Mouse (Mus musculus): Measurements from ENCODE around the gene Zc3h12c. TPM values are rescaled to one million over a fixed set of nuclear protein-coding genes. Genes with fewer than 3 reads are reported as not detected.

Zc3h12c gene
- polyA plus RNA-seq, 1 experiment from 2014 or later, result 5.5 TPM

Small RNAs within 50 kb of the gene (microRNA-seq; reads per million reads assigned to microRNA genes)
- gene Gm27686, result not detected
- not detected for gene Mir6244

Other genes with a start within 250 kb of the Zc3h12c start
- gene Fdx1, start 205.0 kb downstream of the Zc3h12c start, polyA plus RNA-seq (2014; fragmentation: Nextera tagmentation; extraction: Ambion mirVana), result 93.5 and 110 TPM in 2 replicates
- gene Rdx, start 121.4 kb downstream of the Zc3h12c start, polyA plus RNA-seq (2014; fragmentation: Nextera tagmentation; extraction: Ambion mirVana), result 158 and 184 TPM in 2 replicates